Mouse (Mus musculus): ENCODE results near the gene Notch2.

DNA sequence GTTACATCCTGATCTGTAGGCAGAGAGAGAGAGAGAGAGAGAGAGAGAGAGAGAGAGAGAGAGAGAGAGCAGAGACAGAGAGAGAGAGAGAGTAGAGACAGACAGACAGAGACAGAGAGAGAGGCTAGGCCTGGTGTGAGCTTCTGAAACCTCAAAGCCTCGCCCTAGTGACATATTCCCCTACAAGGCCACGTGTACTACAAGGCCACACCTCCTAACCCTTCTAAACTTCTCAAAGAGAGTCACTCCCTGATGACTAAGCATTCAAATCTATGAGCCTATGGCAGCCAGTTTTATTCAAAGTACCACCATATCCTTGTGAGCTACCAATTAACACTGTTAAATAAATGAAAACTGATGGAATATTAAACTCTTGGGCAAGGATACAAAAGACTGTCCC lies 45.7 kb upstream of the Notch2 start:
- TF ChIP-seq CTCF (IDR thresholded peaks at IDR 0.05; ENCODE audit: low read depth): no peak
- TF ChIP-seq EP300 (optimal IDR thresholded peaks at IDR 0.05): no peak

All from stomach, postnatal 0 days (tissue).